Mouse (Mus musculus) kidney, embryonic 14.5 days (tissue): Measurements from ENCODE around the gene Pcgf2. TPM values are rescaled to one million over a fixed set of nuclear protein-coding genes. Genes with fewer than 3 reads are reported as not detected.

Experiments
- ATAC-seq: fragments of 200-750 bp; cut with Nextera tagmentation; 2 replicates; pipeline ENCODE4 v1.8.0; 2017; ENCODE audit warnings: moderate number of reproducible peaks, mild to moderate bottlenecking, moderate TSS enrichment, moderate library complexity; ENCODE audit not compliant: low FRiP score, low TSS enrichment
- H3K27ac ChIP-seq: fragments of 300-500 bp; sonication (generic); 2 replicates; pipeline ENCODE4 v1.5.1; 2014; ENCODE audit warnings: low read depth, mild to moderate bottlenecking, low read length, moderate library complexity, mixed read lengths
- H3K27me3 ChIP-seq: fragments of 300-500 bp; sonication (generic); 2 replicates; pipeline ENCODE4 v1.6.1; 2014; ENCODE audit warnings: mild to moderate bottlenecking, low read length; ENCODE audit not compliant: control insufficient read depth, insufficient read depth
- H3K36me3 ChIP-seq: fragments of 300-500 bp; sonication (generic); 2 replicates; pipeline ENCODE4 v1.6.1; 2014; ENCODE audit warnings: low read length, mixed read lengths; ENCODE audit not compliant: control insufficient read depth, insufficient read depth
- H3K4me1 ChIP-seq: fragments of 300-500 bp; sonication (generic); 2 replicates; pipeline ENCODE4 v1.6.1; 2014; ENCODE audit warnings: low read length, mixed read lengths; ENCODE audit not compliant: control insufficient read depth, insufficient read depth
- H3K4me2 ChIP-seq: fragments of 300-500 bp; sonication (generic); replicated peaks from 2 replicates; pipeline ENCODE4 v1.6.1; 2014; ENCODE audit warnings: low read depth, mild to moderate bottlenecking, low read length
- H3K4me3 ChIP-seq: fragments of 300-500 bp; sonication (generic); 2 replicates; pipeline ENCODE4 v1.5.1; 2014; ENCODE audit warnings: mild to moderate bottlenecking, low read length
- H3K9ac ChIP-seq: fragments of 300-500 bp; sonication (generic); 2 replicates; pipeline ENCODE4 v1.6.1; 2014; ENCODE audit warnings: low read depth, mild to moderate bottlenecking, low read length, moderate library complexity
- H3K9me3 ChIP-seq: fragments of 300-500 bp; sonication (generic); 2 replicates; pipeline ENCODE4 v1.6.1; 2016; ENCODE audit warnings: low read length; ENCODE audit not compliant: control insufficient read depth
- WGBS: fragments of 180-500 bp; shearing (Covaris S2); extraction: QIAGEN DNeasy Blood & Tissue Kit; methylation state at CpG from one replicate; pipeline ENCODE4 v1.1.7; 2014; 5-methylcytosine and 5-hydroxymethylcytosine counted together
- polyA plus RNA-seq: library from polyadenylated mRNA; unstranded; fragments of >200 nt; fragmentation: Nextera tagmentation; extraction: Ambion mirVana; gene quantifications from 2 replicates; pipeline ENCODE4 v1.2.1, GENCODE M21; 2014

Pcgf2 gene
- polyA plus RNA-seq, 1 experiment from 2014 or later, result 19.3 TPM

- WGBS, result 26% methylated on average over 10 of the region's 10 CpGs
- Histone ChIP-seq H3K9me3 (no peaks in the 10 kb centered on the region), H3K9ac (no peak overlapping the region), H3K36me3 (peaks cover 50% of the 10 kb centered on the region), H3K27ac (no peak overlapping the region), H3K4me3 (no peak overlapping the region), H3K4me1 (peaks cover 19% of the 10 kb centered on the region), H3K27me3 (no peaks in the 10 kb centered on the region), H3K4me2 (no peak overlapping the region)
- no peak for ATAC-seq
Measured at GRCm38 (mm10) chr11:97689861-97690260, 10.4 kb downstream of the Pcgf2 start.

GRCm38 (mm10) chr11:97687061-97687460, 13.2 kb downstream of the Pcgf2 start:
- Histone ChIP-seq H3K9ac (no peak overlapping the region), H3K4me3 (no peak overlapping the region), H3K27me3 (no peaks in the 10 kb centered on the region), H3K36me3 (peaks cover 50% of the 10 kb centered on the region), H3K9me3 (no peaks in the 10 kb centered on the region), H3K4me2 (0 out of 2 replicates have a peak overlapping the region, but pooled peaks have one; percentile 56), H3K4me1 (peaks cover 21% of the 10 kb centered on the region), H3K27ac (no peak overlapping the region)
- ATAC-seq, result no peak
- WGBS, result 76% methylated on average over 3 of the region's 3 CpGs

GRCm38 (mm10) chr11:97686322-97686908, 13.9 kb downstream of the Pcgf2 start:
- H3K9me3 ChIP-seq, result no peaks in the 10 kb centered on the region
- 66% methylated on average over 11 of the region's 11 CpGs for WGBS
- H3K9ac ChIP-seq, result peak overlapping the region; percentile 42
- H3K27ac ChIP-seq, result peak overlapping the region; percentile 26; the same call in 1 of the 2 replicates
- H3K4me1 ChIP-seq, result peaks cover 21% of the 10 kb centered on the region
- no peaks in the 10 kb centered on the region for H3K27me3 ChIP-seq
- peak overlapping the region; percentile 35 for H3K4me3 ChIP-seq
- ATAC-seq, result no peak
- H3K36me3 ChIP-seq, result peaks cover 50% of the 10 kb centered on the region
- H3K4me2 ChIP-seq, result peak overlapping the region; percentile 56

- H3K9ac ChIP-seq, result peak within 1 kb of the TSS; percentile 45
- ATAC-seq, result peak; percentile 87
- no peaks in the 10 kb centered on the region for H3K27me3 ChIP-seq
- under 1% methylated on average over 43 of the region's 43 CpGs for WGBS
- H3K4me3 ChIP-seq, result peak within 1 kb of the TSS; percentile 35
- H3K4me2 ChIP-seq, result peak within 1 kb of the TSS; percentile 56
- H3K9me3 ChIP-seq, result no peaks in the 10 kb centered on the region
- peaks cover 49% of the 10 kb centered on the region for H3K36me3 ChIP-seq
- peaks cover 21% of the 10 kb centered on the region for H3K4me1 ChIP-seq
- peak within 1 kb of the TSS; percentile 51 for H3K27ac ChIP-seq
Measured at GRCm38 (mm10) chr11:97685613-97686321, 14.5 kb downstream of the Pcgf2 start, which contains the start of gene Cisd3. TSS of gene Cisd3 (plus strand) at chr11:97685826.

GRCm38 (mm10) chr11:97684766-97685165, 15.5 kb downstream of the Pcgf2 start:
- Histone ChIP-seq H3K36me3 (peaks cover 48% of the 10 kb centered on the region), H3K27ac (peak overlapping the region; percentile 51; the same call in 1 of the 2 replicates), H3K4me3 (no peak overlapping the region), H3K9ac (no peak overlapping the region; the same call in 1 of the 2 replicates), H3K9me3 (no peaks in the 10 kb centered on the region), H3K4me2 (peak overlapping the region; percentile 56; the same call in 1 of the 2 replicates), H3K27me3 (no peaks in the 10 kb centered on the region), H3K4me1 (peaks cover 21% of the 10 kb centered on the region)
- WGBS, result 27% methylated on average over 7 of the region's 7 CpGs
- no peak for ATAC-seq

GRCm38 (mm10) chr11:97684063-97684680, 16.1 kb downstream of the Pcgf2 start:
- Histone ChIP-seq H3K4me1 (peaks cover 21% of the 10 kb centered on the region), H3K9ac (no peak overlapping the region), H3K4me2 (no peak overlapping the region), H3K27me3 (no peaks in the 10 kb centered on the region), H3K27ac (no peak overlapping the region), H3K36me3 (peaks cover 47% of the 10 kb centered on the region), H3K4me3 (no peak overlapping the region), H3K9me3 (no peaks in the 10 kb centered on the region)
- WGBS, result 70% methylated on average over 6 of the region's 6 CpGs
- no peak for ATAC-seq

GRCm38 (mm10) chr11:97682504-97683055, 17.7 kb downstream of the Pcgf2 start:
- no peak for ATAC-seq
- Histone ChIP-seq H3K4me2 (no peak overlapping the region), H3K36me3 (peaks cover 51% of the 10 kb centered on the region), H3K9ac (no peak overlapping the region), H3K9me3 (no peaks in the 10 kb centered on the region), H3K27me3 (no peaks in the 10 kb centered on the region), H3K4me1 (peaks cover 21% of the 10 kb centered on the region), H3K27ac (no peak overlapping the region), H3K4me3 (no peak overlapping the region)
- WGBS, result 81% methylated on average over 6 of the region's 6 CpGs

- Histone ChIP-seq H3K9me3 (no peaks in the 10 kb centered on the region), H3K9ac (no peak overlapping the region), H3K4me2 (no peak overlapping the region), H3K27me3 (no peaks in the 10 kb centered on the region), H3K36me3 (peaks cover 72% of the 10 kb centered on the region), H3K4me1 (peaks cover 10% of the 10 kb centered on the region), H3K27ac (no peak overlapping the region), H3K4me3 (no peak overlapping the region)
- no peak for ATAC-seq
- 80% methylated on average over 12 of the region's 12 CpGs for WGBS
Measured at GRCm38 (mm10) chr11:97680430-97680829, 19.9 kb downstream of the Pcgf2 start.
